Mouse (Mus musculus) urinary bladder, adult 2 months (tissue): ENCODE measurements around the gene Vti1a. TPM values are rescaled to one million over a fixed set of nuclear protein-coding genes. Genes with fewer than 3 reads are reported as not detected.

Source experiments
- DNase-seq: peaks from one replicate; pipeline ENCODE4 v3.0.0; 2022; ENCODE audit warnings: low spot score
- polyA plus RNA-seq: library from polyadenylated mRNA; depleted of rRNA; stranded (reverse); fragments of >200 nt; gene quantifications from 2 replicates; pipeline ENCODE4 v1.2.3, GENCODE M21; 2012

Gene Vti1a
- polyA plus RNA-seq, 1 experiment = 22.7 TPM

GRCm38 (mm10) chr19:55523340-55523739 lies 207.2 kb downstream of the Vti1a start:
- DNase-seq = no peak

- DNase-seq = no peak
These were observed 208.3 kb downstream of the Vti1a start for GRCm38 (mm10) chr19:55524385-55524784.

- no peak for DNase-seq
These were observed 209.0 kb downstream of the Vti1a start for GRCm38 (mm10) chr19:55525056-55525455.

- DNase-seq = no peak
These were observed 210.7 kb downstream of the Vti1a start for GRCm38 (mm10) chr19:55526717-55527235.

- no peak for DNase-seq
These were observed 213.9 kb downstream of the Vti1a start for GRCm38 (mm10) chr19:55530041-55530440.

GRCm38 (mm10) chr19:55532681-55533080 lies 216.6 kb downstream of the Vti1a start:
- DNase-seq = no peak

- DNase-seq = no peak
These were observed 220.3 kb downstream of the Vti1a start for GRCm38 (mm10) chr19:55536273-55536937.

GRCm38 (mm10) chr19:55537691-55538090 lies 221.6 kb downstream of the Vti1a start:
- DNase-seq = no peak

- DNase-seq = no peak
These were observed 225.5 kb downstream of the Vti1a start for GRCm38 (mm10) chr19:55541641-55542040.

GRCm38 (mm10) chr19:55542461-55542860 lies 226.4 kb downstream of the Vti1a start:
- no peak for DNase-seq

- no peak for DNase-seq
These were observed 227.1 kb downstream of the Vti1a start for GRCm38 (mm10) chr19:55543188-55543587.

- no peak for DNase-seq
These were observed 228.4 kb downstream of the Vti1a start for GRCm38 (mm10) chr19:55544498-55544897.

- DNase-seq = peak; percentile 46
These were observed 229.4 kb downstream of the Vti1a start for GRCm38 (mm10) chr19:55545529-55545928.

- DNase-seq = no peak
These were observed 230.0 kb downstream of the Vti1a start for GRCm38 (mm10) chr19:55546009-55546528.

GRCm38 (mm10) chr19:55548206-55548605 lies 232.1 kb downstream of the Vti1a start:
- DNase-seq = no peak

GRCm38 (mm10) chr19:55548656-55549055 lies 232.6 kb downstream of the Vti1a start:
- DNase-seq = no peak

GRCm38 (mm10) chr19:55550176-55550575 lies 234.1 kb downstream of the Vti1a start:
- no peak for DNase-seq

- no peak for DNase-seq
These were observed 236.2 kb downstream of the Vti1a start for GRCm38 (mm10) chr19:55552339-55552738.

- no peak for DNase-seq
These were observed 236.8 kb downstream of the Vti1a start for GRCm38 (mm10) chr19:55552861-55553260.

GRCm38 (mm10) chr19:55554295-55554694 lies 238.2 kb downstream of the Vti1a start:
- DNase-seq = no peak

- DNase-seq = no peak
These were observed 238.6 kb downstream of the Vti1a start for GRCm38 (mm10) chr19:55554703-55555102.

- no peak for DNase-seq
These were observed 240.3 kb downstream of the Vti1a start for GRCm38 (mm10) chr19:55556168-55556999.

GRCm38 (mm10) chr19:55559331-55559730 lies 243.2 kb downstream of the Vti1a start:
- DNase-seq = no peak
